24 mouse cellular contexts compared by ENCODE assay signal in genomic region chr15:5154621-5155020, GRCm38 (mm10). TPM values are rescaled to one million over a fixed set of nuclear protein-coding genes. Genes with fewer than 3 reads are reported as not detected.
DNase-seq lines count a peak whose midpoint lies in the region; ATAC-seq and TF ChIP-seq lines count a peak whose summit lies in the region.
"Had no signal": no experiment of that assay in that cellular context is flagged by ENCODE, and none has a peak within 500 bp of the region (broad histone marks: within the 10 kb centered on the region; RNA-seq: fewer than 3 reads in every experiment).

No protein-coding gene starts in this region.

- peaks cover 21% of the 10 kb centered on the region for H3K4me1 ChIP-seq in kidney, embryonic 16.5 days (ENCODE audit: insufficient read depth, low read length)
- peaks cover 15% of the 10 kb centered on the region for H3K4me1 ChIP-seq in kidney, embryonic 14.5 days (ENCODE audit: control insufficient read depth, insufficient read depth, low read length)
- peaks cover 14% of the 10 kb centered on the region for H3K4me1 ChIP-seq in intestine, embryonic 14.5 days (replicated peaks; ENCODE audit: control insufficient read depth, insufficient read depth, low read length)
- peaks cover 77% of the 10 kb centered on the region for H3K4me1 ChIP-seq in liver, embryonic 13.5 days (replicated peaks)
- no peaks in the 10 kb centered on the region for H3K4me1 ChIP-seq in midbrain, embryonic 10.5 days

- no peak overlapping the region for H3K4me2 ChIP-seq in kidney, embryonic 16.5 days (replicated peaks; ENCODE audit: low read depth, low read length)
- no peak overlapping the region for H3K4me2 ChIP-seq in kidney, embryonic 14.5 days (replicated peaks; ENCODE audit: low read depth, low read length)
- peak overlapping the region; percentile 23; the same call in 1 of the 2 replicates for H3K4me2 ChIP-seq in intestine, embryonic 14.5 days (ENCODE audit: low read length)
- H3K4me2 ChIP-seq in liver, embryonic 13.5 days = peak overlapping the region; percentile 23; the same call in 1 of the 2 replicates
- H3K4me2 ChIP-seq: embryonic facial prominence, embryonic 12.5 days; forebrain, embryonic 12.5 days; hindbrain, embryonic 15.5 days; limb, embryonic 12.5 days; lung, embryonic 15.5 days; neural tube, embryonic 12.5 days had no signal

- no peak for TF ChIP-seq CTCF in gastrocnemius, adult 2 months (IDR thresholded peaks at IDR 0.05)
- TF ChIP-seq CTCF in layer of hippocampus, adult 2 months (conservative IDR thresholded peaks at IDR 0.05) = no peak

- H3K27ac ChIP-seq in gastrocnemius, adult 2 months = 0 out of 2 replicates have a peak overlapping the region, but pooled peaks have one; percentile 24
- no peak overlapping the region for H3K27ac ChIP-seq in kidney, embryonic 16.5 days (ENCODE audit: low read length)
- H3K27ac ChIP-seq in kidney, embryonic 14.5 days (ENCODE audit: low read depth, low read length) = no peak overlapping the region
- H3K27ac ChIP-seq in intestine, embryonic 14.5 days (ENCODE audit: low read depth) = no peak overlapping the region
- peak overlapping the region; percentile 67 for H3K27ac ChIP-seq in liver, embryonic 13.5 days
- H3K27ac ChIP-seq in midbrain, embryonic 10.5 days (replicated peaks) = no peak overlapping the region
- no peak overlapping the region for H3K27ac ChIP-seq in layer of hippocampus, adult 2 months
- H3K27ac ChIP-seq: embryonic facial prominence, embryonic 12.5 days; forebrain, embryonic 12.5 days; heart, embryonic 10.5 days; hindbrain, embryonic 15.5 days; kidney, postnatal 0 days; limb, embryonic 12.5 days; lung, embryonic 15.5 days; neural tube, embryonic 12.5 days had no signal

- 0 out of 2 replicates have a peak, but pooled peaks cover 4% of the 10 kb centered on the region for H3K36me3 ChIP-seq in kidney, embryonic 16.5 days (ENCODE audit: insufficient read depth, low read length)
- H3K36me3 ChIP-seq in kidney, embryonic 14.5 days (ENCODE audit: control insufficient read depth, insufficient read depth, low read length) = no peaks in the 10 kb centered on the region
- no peaks in the 10 kb centered on the region for H3K36me3 ChIP-seq in intestine, embryonic 14.5 days (ENCODE audit: control insufficient read depth, insufficient read depth, low read length)
- H3K36me3 ChIP-seq in liver, embryonic 13.5 days = peaks cover 3% of the 10 kb centered on the region; the same call in 1 of the 2 replicates
- H3K36me3 ChIP-seq in midbrain, embryonic 10.5 days = no peaks in the 10 kb centered on the region
- H3K36me3 ChIP-seq: embryonic facial prominence, embryonic 12.5 days; forebrain, embryonic 12.5 days; hindbrain, embryonic 15.5 days; lung, embryonic 15.5 days; neural tube, embryonic 12.5 days had no signal

- no peaks in the 10 kb centered on the region for H3K9me3 ChIP-seq in kidney, embryonic 16.5 days (ENCODE audit: low read length)
- H3K9me3 ChIP-seq in kidney, embryonic 14.5 days (ENCODE audit: control insufficient read depth, low read length) = no peaks in the 10 kb centered on the region
- H3K9me3 ChIP-seq in intestine, embryonic 14.5 days (ENCODE audit: control insufficient read depth, low read length) = no peaks in the 10 kb centered on the region
- H3K9me3 ChIP-seq in liver, embryonic 13.5 days (replicated peaks) = no peaks in the 10 kb centered on the region
- no peaks in the 10 kb centered on the region for H3K9me3 ChIP-seq in midbrain, embryonic 10.5 days (replicated peaks)
- H3K9me3 ChIP-seq: embryonic facial prominence, embryonic 12.5 days; forebrain, embryonic 12.5 days; heart, embryonic 10.5 days; hindbrain, embryonic 15.5 days; limb, embryonic 12.5 days; lung, embryonic 15.5 days; neural tube, embryonic 12.5 days had no signal

- no peaks in the 10 kb centered on the region for H3K27me3 ChIP-seq in kidney, embryonic 16.5 days (ENCODE audit: insufficient read depth, low read length)
- H3K27me3 ChIP-seq in kidney, embryonic 14.5 days (ENCODE audit: control insufficient read depth, insufficient read depth, low read length) = no peaks in the 10 kb centered on the region
- no peaks in the 10 kb centered on the region for H3K27me3 ChIP-seq in intestine, embryonic 14.5 days (replicated peaks; ENCODE audit: control insufficient read depth, insufficient read depth, low read length)
- H3K27me3 ChIP-seq in liver, embryonic 13.5 days = no peaks in the 10 kb centered on the region
- no peaks in the 10 kb centered on the region for H3K27me3 ChIP-seq in midbrain, embryonic 10.5 days (ENCODE audit: low read depth, poor library complexity, severe bottlenecking)
- H3K27me3 ChIP-seq: embryonic facial prominence, embryonic 12.5 days; forebrain, embryonic 12.5 days; hindbrain, embryonic 15.5 days; limb, embryonic 12.5 days; lung, embryonic 15.5 days; neural tube, embryonic 12.5 days had no signal

- WGBS in kidney, embryonic 16.5 days = 59% methylated on average over 9 of the region's 9 CpGs
- 66% methylated on average over 9 of the region's 9 CpGs for WGBS in kidney, embryonic 14.5 days
- 71% methylated on average over 9 of the region's 9 CpGs for WGBS in intestine, embryonic 14.5 days
- WGBS in liver, embryonic 13.5 days (ENCODE audit: insufficient replicate concordance) = 65% methylated on average over 9 of the region's 9 CpGs
- WGBS in midbrain, embryonic 10.5 days = 90% methylated on average over 9 of the region's 9 CpGs

- intact Hi-C loops in gastrocnemius, adult 2 months (cut with DNase I) = no loop called here

- 0 out of 2 replicates have a peak, but pooled peaks have one; percentile 1 for ATAC-seq in kidney, embryonic 16.5 days (ENCODE audit: low FRiP score, low TSS enrichment)
- ATAC-seq in kidney, embryonic 14.5 days (ENCODE audit: low FRiP score, low TSS enrichment) = no peak
- no peak; the same call in 1 of the 2 replicates for ATAC-seq in intestine, embryonic 14.5 days (replicated peaks; ENCODE audit: low FRiP score, low TSS enrichment, low read depth)
- ATAC-seq in liver, embryonic 13.5 days (ENCODE audit: low read depth) = peak; percentile 52

- no peak for DNase-seq in gastrocnemius, adult 2 months
- DNase-seq in gastrocnemius, postnatal 25 days = no peak
- DNase-seq in intestine, embryonic 14.5 days (ENCODE audit: low spot score) = no peak
- no peak for DNase-seq in liver, embryonic 13.5 days
- DNase-seq in midbrain, embryonic 10.5 days (ENCODE audit: low spot score) = no peak
- no peak for DNase-seq in layer of hippocampus, adult 2 months (ENCODE audit: low spot score in 2 of 2)
- DNase-seq: adrenal gland, postnatal 10 days; cerebellum, adult 2 months; cerebellum, postnatal 25 days; midbrain, embryonic 14.5 days; retina, postnatal 1 day; right cerebral cortex, postnatal 25 days; thymus, postnatal 25 days had no signal

- no peak overlapping the region for H3K9ac ChIP-seq in kidney, embryonic 16.5 days (replicated peaks; ENCODE audit: low read length)
- H3K9ac ChIP-seq in kidney, embryonic 14.5 days (ENCODE audit: low read depth, low read length) = no peak overlapping the region
- H3K9ac ChIP-seq in intestine, embryonic 14.5 days (ENCODE audit: low read length) = no peak overlapping the region
- no peak overlapping the region for H3K9ac ChIP-seq in liver, embryonic 13.5 days
- H3K9ac ChIP-seq: embryonic facial prominence, embryonic 12.5 days; forebrain, embryonic 12.5 days; hindbrain, embryonic 15.5 days; limb, embryonic 12.5 days; lung, embryonic 15.5 days; neural tube, embryonic 12.5 days had no signal

- H3K4me3 ChIP-seq in gastrocnemius, adult 2 months = no peak overlapping the region
- H3K4me3 ChIP-seq in kidney, embryonic 16.5 days (ENCODE audit: low read length) = no peak overlapping the region
- H3K4me3 ChIP-seq in kidney, embryonic 14.5 days (ENCODE audit: low read length) = no peak overlapping the region
- no peak overlapping the region for H3K4me3 ChIP-seq in intestine, embryonic 14.5 days (ENCODE audit: low read depth, low read length)
- no peak overlapping the region for H3K4me3 ChIP-seq in liver, embryonic 13.5 days (replicated peaks)
- H3K4me3 ChIP-seq in midbrain, embryonic 10.5 days = no peak overlapping the region
- no peak overlapping the region for H3K4me3 ChIP-seq in layer of hippocampus, adult 2 months
- H3K4me3 ChIP-seq: embryonic facial prominence, embryonic 12.5 days; erythroblast, embryonic 14.5 days; forebrain, embryonic 12.5 days; heart, embryonic 10.5 days; hindbrain, embryonic 15.5 days; limb, embryonic 12.5 days; lung, embryonic 15.5 days; neural tube, embryonic 12.5 days had no signal

RNA-seq across cellular contexts. Expression of gene Prkaa1, which starts 11.0 kb away (rescaled TPM):
- 10 to 100 TPM; 10.0 to 12.7 TPM for total RNA-seq in gastrocnemius, adult 2 months (2021)
- 10 to 100 TPM; 11.5 to 11.6 TPM for total RNA-seq in gastrocnemius, postnatal 25 days (2021)
- polyA plus RNA-seq in kidney, embryonic 16.5 days (2015; fragmentation: Nextera tagmentation; extraction: Ambion mirVana) = 22.4 and 24.7 TPM in 2 replicates
- polyA plus RNA-seq in kidney, embryonic 14.5 days (2014; fragmentation: Nextera tagmentation; extraction: Ambion mirVana) = 19.6 and 26.1 TPM in 2 replicates
- 26.0 and 27.5 TPM in 2 replicates for polyA plus RNA-seq in intestine, embryonic 14.5 days (2014; fragmentation: Nextera tagmentation; extraction: Ambion mirVana)
- polyA plus RNA-seq in liver, embryonic 13.5 days (2015; fragmentation: Nextera tagmentation; extraction: Ambion mirVana) = 13.9 and 20.1 TPM in 2 replicates
- polyA plus RNA-seq in midbrain, embryonic 10.5 days (2016; fragmentation: Nextera tagmentation; extraction: Ambion mirVana) = 13.6 and 14.2 TPM in 2 replicates
- total RNA-seq in layer of hippocampus, adult 2 months (2021) = 10 to 100 TPM; 24.3 to 24.8 TPM

RNA-seq across cellular contexts. Expression of gene Ttc33, which starts 30.7 kb away (rescaled TPM):
- total RNA-seq in gastrocnemius, adult 2 months (2021) = 10 to 100 TPM; 61.6 to 67.4 TPM
- 10 to 100 TPM; 39.3 to 48.5 TPM for total RNA-seq in gastrocnemius, postnatal 25 days (2021)
- polyA plus RNA-seq in kidney, embryonic 16.5 days (2015; fragmentation: Nextera tagmentation; extraction: Ambion mirVana) = 44.3 and 46.4 TPM in 2 replicates
- 49.8 and 50.3 TPM in 2 replicates for polyA plus RNA-seq in kidney, embryonic 14.5 days (2014; fragmentation: Nextera tagmentation; extraction: Ambion mirVana)
- polyA plus RNA-seq in intestine, embryonic 14.5 days (2014; fragmentation: Nextera tagmentation; extraction: Ambion mirVana) = 37.4 and 41.2 TPM in 2 replicates
- 16.8 and 21.9 TPM in 2 replicates for polyA plus RNA-seq in liver, embryonic 13.5 days (2015; fragmentation: Nextera tagmentation; extraction: Ambion mirVana)
- polyA plus RNA-seq in midbrain, embryonic 10.5 days (2016; fragmentation: Nextera tagmentation; extraction: Ambion mirVana) = 37.3 and 41.3 TPM in 2 replicates
- 10 to 100 TPM; 85.2 to 93.3 TPM for total RNA-seq in layer of hippocampus, adult 2 months (2021)

RNA-seq across cellular contexts. Expression of gene Rpl37, which starts 38.2 kb away (rescaled TPM):
- 100 to 1,000 TPM; 178 to 188 TPM for total RNA-seq in gastrocnemius, adult 2 months (2021)
- total RNA-seq in gastrocnemius, postnatal 25 days (2021) = 100 to 1,000 TPM; 168 to 176 TPM
- 410 and 416 TPM in 2 replicates for polyA plus RNA-seq in kidney, embryonic 16.5 days (2015; fragmentation: Nextera tagmentation; extraction: Ambion mirVana)
- polyA plus RNA-seq in kidney, embryonic 14.5 days (2014; fragmentation: Nextera tagmentation; extraction: Ambion mirVana) = 702 and 990 TPM in 2 replicates
- polyA plus RNA-seq in intestine, embryonic 14.5 days (2014; fragmentation: Nextera tagmentation; extraction: Ambion mirVana) = 807 and 885 TPM in 2 replicates
- polyA plus RNA-seq in liver, embryonic 13.5 days (2015; fragmentation: Nextera tagmentation; extraction: Ambion mirVana) = 482 and 499 TPM in 2 replicates
- polyA plus RNA-seq in midbrain, embryonic 10.5 days (2016; fragmentation: Nextera tagmentation; extraction: Ambion mirVana) = 382 and 459 TPM in 2 replicates
- total RNA-seq in layer of hippocampus, adult 2 months (2021) = 100 to 1,000 TPM; 308 to 352 TPM

RNA-seq across cellular contexts. Expression of gene Card6, which starts 46.3 kb away (rescaled TPM):
- total RNA-seq in gastrocnemius, adult 2 months (2021) = 1 to 10 TPM; 1.9 to 2.0 TPM
- total RNA-seq in gastrocnemius, postnatal 25 days (2021) = 1 to 10 TPM; 1.9 to 2.1 TPM
- 1.3 and 2.6 TPM in 2 replicates for polyA plus RNA-seq in kidney, embryonic 16.5 days (2015; fragmentation: Nextera tagmentation; extraction: Ambion mirVana)
- 1.3 and 1.7 TPM in 2 replicates for polyA plus RNA-seq in kidney, embryonic 14.5 days (2014; fragmentation: Nextera tagmentation; extraction: Ambion mirVana)
- polyA plus RNA-seq in intestine, embryonic 14.5 days (2014; fragmentation: Nextera tagmentation; extraction: Ambion mirVana) = 1.1 and 1.4 TPM in 2 replicates
- polyA plus RNA-seq in liver, embryonic 13.5 days (2015; fragmentation: Nextera tagmentation; extraction: Ambion mirVana) = 0.41 and 0.98 TPM in 2 replicates
- polyA plus RNA-seq in midbrain, embryonic 10.5 days (2016; fragmentation: Nextera tagmentation; extraction: Ambion mirVana) = 0.68 and 0.77 TPM in 2 replicates
- 1 to 10 TPM; 5.8 to 6.6 TPM for total RNA-seq in layer of hippocampus, adult 2 months (2021)

Comparison
In these comparisons a context has a peak if more than half of its experiments do, and no peak if none do; other contexts are left out.
1. ATAC-seq: peak in kidney, embryonic 16.5 days (single experiment) and liver, embryonic 13.5 days (single experiment); none in kidney, embryonic 14.5 days (single experiment) and intestine, embryonic 14.5 days (single experiment).
2. H3K27ac ChIP-seq: peak in gastrocnemius, adult 2 months (single experiment) and liver, embryonic 13.5 days (single experiment); none in kidney, embryonic 16.5 days (single experiment), kidney, embryonic 14.5 days (single experiment), intestine, embryonic 14.5 days (single experiment), midbrain, embryonic 10.5 days (single experiment) and layer of hippocampus, adult 2 months (single experiment).
3. H3K4me2 ChIP-seq: peak in intestine, embryonic 14.5 days (single experiment) and liver, embryonic 13.5 days (single experiment); none in kidney, embryonic 16.5 days (single experiment) and kidney, embryonic 14.5 days (single experiment).